Mouse (Mus musculus) olfactory bulb, adult 2 months (tissue): ENCODE data around the gene Ctf2. TPM values are rescaled to one million over a fixed set of nuclear protein-coding genes. Genes with fewer than 3 reads are reported as not detected.

Experiments
- H3K27ac ChIP-seq: fragments of 200-500 bp; 2 replicates; pipeline ENCODE4 v1.5.1; 2012; ENCODE audit warnings: low read depth, low read length; ENCODE audit not compliant: insufficient read depth
- H3K4me1 ChIP-seq: fragments of 200-500 bp; 2 replicates; pipeline ENCODE4 v1.6.1; 2012; ENCODE audit warnings: low read length; ENCODE audit not compliant: control insufficient read depth, insufficient read depth
- H3K4me3 ChIP-seq: fragments of 200-500 bp; 2 replicates; pipeline ENCODE4 v1.5.1; 2012; ENCODE audit warnings: mild to moderate bottlenecking, low read depth, low read length, moderate library complexity; ENCODE audit not compliant: insufficient read depth
- CTCF ChIP-seq: fragments of 200-500 bp; IDR thresholded peaks from 2 replicates; pipeline ENCODE4 v1.5.1; 2012; ENCODE audit warnings: low read depth, mild to moderate bottlenecking, low read length, moderate library complexity; ENCODE audit not compliant: insufficient read depth
- POLR2A ChIP-seq: fragments of 200-500 bp; IDR thresholded peaks from 2 replicates; pipeline ENCODE4 v1.6.1; 2012; ENCODE audit warnings: mild to moderate bottlenecking, low read depth, low read length, moderate library complexity; ENCODE audit not compliant: insufficient read depth
- WGBS: fragments of 180-500 bp; shearing (Covaris S2); methylation state at CpG from one replicate; pipeline ENCODE4 v1.1.7; 2018; 5-methylcytosine and 5-hydroxymethylcytosine counted together
- polyA plus RNA-seq: library from polyadenylated mRNA; stranded (reverse); fragments of >200 nt; gene quantifications from 2 replicates; pipeline ENCODE4 v1.2.4, GENCODE M21; 2012; ENCODE audit warnings: low replicate concordance; ENCODE audit not compliant: missing spikeins, insufficient read depth, insufficient read length

Gene Ctf2
- polyA plus RNA-seq, 1 experiment: not detected

DNA sequence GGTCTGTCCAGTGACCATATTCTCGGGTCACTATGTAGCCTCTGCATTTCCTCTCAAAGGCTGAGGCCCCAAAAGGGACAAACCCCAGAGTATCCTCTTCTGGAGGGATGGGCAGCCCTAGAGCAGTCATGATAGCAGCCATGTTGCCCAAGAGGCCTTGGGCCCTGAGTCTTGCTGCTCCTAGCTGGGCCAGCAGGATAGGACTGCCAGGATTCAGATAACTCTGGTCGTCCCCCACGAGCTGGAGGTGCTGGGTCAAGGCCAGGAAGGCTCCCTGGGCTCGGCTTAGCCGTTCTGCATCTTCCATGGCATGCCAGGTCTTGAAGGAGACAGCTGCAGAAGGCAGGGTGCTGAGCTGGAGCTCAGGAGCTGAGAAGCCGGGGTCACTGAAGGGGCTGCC is 12.7 kb downstream of the Ctf2 start:
- Histone ChIP-seq H3K4me1 (peaks cover 6% of the 10 kb centered on the region), H3K27ac (no peak overlapping the region), H3K4me3 (no peak overlapping the region)
- no peak for TF ChIP-seq CTCF
- no peak for TF ChIP-seq POLR2A
- 93% methylated on average over 6 of the region's 6 CpGs for WGBS

- H3K4me1 ChIP-seq: peaks cover 6% of the 10 kb centered on the region
- H3K27ac ChIP-seq: no peak overlapping the region
- 91% methylated on average over 6 of the region's 6 CpGs for WGBS
- no peak overlapping the region for H3K4me3 ChIP-seq
- TF ChIP-seq POLR2A (no peak), CTCF (no peak)
These were observed 13.6 kb downstream of the Ctf2 start for GRCm38 (mm10) chr7:127718339-127718738.

DNA sequence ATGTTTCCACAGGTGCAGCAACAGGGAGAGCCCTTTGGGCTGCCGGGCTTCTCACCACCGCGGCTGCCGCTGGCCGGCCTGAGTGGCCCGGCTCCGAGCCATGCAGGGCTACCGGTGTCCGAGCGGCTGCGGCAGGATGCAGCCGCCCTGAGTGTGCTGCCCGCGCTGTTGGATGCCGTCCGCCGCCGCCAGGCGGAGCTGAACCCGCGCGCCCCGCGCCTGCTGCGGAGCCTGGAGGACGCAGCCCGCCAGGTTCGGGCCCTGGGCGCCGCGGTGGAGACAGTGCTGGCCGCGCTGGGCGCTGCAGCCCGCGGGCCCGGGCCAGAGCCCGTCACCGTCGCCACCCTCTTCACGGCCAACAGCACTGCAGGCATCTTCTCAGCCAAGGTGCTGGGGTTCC is 15.0 kb downstream of the Ctf2 start:
- TF ChIP-seq CTCF: peak; percentile 61; the same call in 1 of the 2 replicates
- no peak for TF ChIP-seq POLR2A
- peaks cover 6% of the 10 kb centered on the region for H3K4me1 ChIP-seq
- H3K27ac ChIP-seq: no peak overlapping the region
- 4% methylated on average over 41 of the region's 41 CpGs for WGBS
- peak overlapping the region; percentile 34 for H3K4me3 ChIP-seq

DNA sequence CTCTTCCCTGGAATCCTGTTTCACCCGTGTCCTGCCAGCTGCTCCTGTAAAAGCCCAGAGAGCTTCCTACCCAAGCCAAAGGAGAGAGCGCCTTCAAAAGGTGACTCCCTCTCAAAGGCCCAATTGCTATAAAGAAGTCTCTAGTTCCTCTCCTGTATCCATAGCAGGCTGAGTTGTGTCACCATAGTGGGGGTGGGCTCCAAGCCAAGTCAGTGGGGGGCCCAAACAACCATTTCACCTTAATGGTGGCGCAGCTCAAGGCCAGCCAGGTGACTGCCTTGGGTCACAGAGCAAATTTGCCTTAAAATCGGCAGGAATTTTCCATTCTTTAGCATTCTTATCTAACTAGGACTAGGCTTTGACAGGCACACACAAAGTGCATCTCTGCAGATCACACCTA is 17.1 kb downstream of the Ctf2 start:
- Histone ChIP-seq H3K27ac (no peak overlapping the region), H3K4me1 (peaks cover 6% of the 10 kb centered on the region), H3K4me3 (no peak overlapping the region)
- 90% methylated on average over 4 of the region's 4 CpGs for WGBS
- TF ChIP-seq POLR2A (no peak), CTCF (no peak)

DNA sequence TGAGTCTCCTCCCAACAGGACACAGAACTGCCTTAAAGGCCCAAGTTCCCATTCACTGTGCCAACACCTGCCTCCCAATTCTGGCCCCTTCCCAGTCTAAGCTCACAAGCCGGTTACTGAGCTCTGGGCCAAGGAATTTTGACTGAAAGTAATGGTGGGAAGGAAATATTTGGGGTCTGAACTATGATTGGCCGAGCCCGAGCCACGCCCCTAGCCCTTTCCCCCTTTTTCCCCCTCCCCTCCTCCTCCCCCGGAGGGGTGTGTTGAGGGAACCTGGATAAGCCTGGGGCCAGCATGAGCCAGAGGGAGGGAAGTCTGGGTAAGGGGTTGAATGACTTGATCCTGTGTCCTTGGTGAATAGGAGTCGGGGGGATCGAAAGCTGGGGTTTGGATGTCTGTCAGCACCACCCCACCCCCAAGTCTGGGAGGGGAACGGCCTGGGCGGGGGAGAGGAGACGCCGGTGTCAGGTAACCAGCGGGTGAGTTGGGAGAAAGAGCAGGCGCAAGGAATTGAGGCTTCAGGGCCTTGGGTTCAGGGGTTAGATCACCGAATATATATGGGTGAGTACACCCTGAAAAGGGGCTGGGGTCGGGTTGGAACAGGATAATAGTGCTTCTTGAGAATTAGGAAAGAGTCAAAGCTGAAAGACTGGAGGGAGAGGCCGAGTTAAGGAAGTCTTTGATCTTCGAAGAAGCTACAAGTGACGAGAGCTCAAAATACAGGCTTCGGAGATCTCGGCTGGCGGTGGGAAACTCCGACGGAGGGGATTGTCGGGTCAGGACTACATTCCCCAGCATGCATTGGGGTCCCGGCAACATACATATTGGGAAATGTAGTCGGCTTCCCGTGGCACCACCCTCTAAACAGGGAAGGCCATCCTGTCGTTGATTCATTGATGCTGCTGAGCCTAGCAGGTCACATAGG is 19.2 kb downstream of the Ctf2 start, which contains the start of gene Ctf1:
Gene Ctf1, plus strand, starts transcription at position 276 of the 925 bp plus-strand sequence.
- Histone ChIP-seq H3K4me3 (peak within 1 kb of the TSS; percentile 2; the same call in 1 of the 2 replicates), H3K27ac (no peak within 1 kb of the TSS), H3K4me1 (peaks cover 12% of the 10 kb centered on the region)
- TF ChIP-seq POLR2A: no peak
- TF ChIP-seq CTCF: no peak
- 6% methylated on average over 28 of the region's 28 CpGs for WGBS

DNA sequence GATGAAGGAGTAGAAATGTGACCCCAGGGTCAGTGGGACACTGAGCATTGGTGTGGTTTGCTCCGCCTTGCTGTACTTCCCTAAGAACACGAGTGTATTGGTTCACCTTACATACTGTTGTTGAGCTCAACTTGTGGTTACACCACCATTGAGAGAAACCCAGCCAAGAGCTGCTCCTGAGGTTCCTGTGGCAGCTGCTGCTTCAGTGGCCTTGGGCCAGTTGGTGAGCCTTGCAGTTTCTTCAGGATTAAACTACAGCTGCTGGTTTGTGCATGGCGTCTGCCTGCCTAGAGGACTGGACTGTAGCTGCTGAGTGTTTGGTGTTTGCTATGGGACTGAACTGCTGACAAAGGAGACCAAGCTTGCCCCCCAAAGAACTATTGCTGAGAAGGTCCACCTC is 20.5 kb downstream of the Ctf2 start:
- Histone ChIP-seq H3K4me3 (no peak overlapping the region), H3K27ac (no peak overlapping the region), H3K4me1 (peaks cover 15% of the 10 kb centered on the region)
- 73% methylated on average over 3 of the region's 3 CpGs for WGBS
- TF ChIP-seq POLR2A: no peak
- TF ChIP-seq CTCF: no peak

- 87% methylated on average over 3 of the region's 3 CpGs for WGBS
- Histone ChIP-seq H3K4me1 (peaks cover 15% of the 10 kb centered on the region), H3K27ac (no peak overlapping the region), H3K4me3 (no peak overlapping the region)
- TF ChIP-seq POLR2A: no peak
These were observed 20.9 kb downstream of the Ctf2 start for GRCm38 (mm10) chr7:127711031-127711430.

DNA sequence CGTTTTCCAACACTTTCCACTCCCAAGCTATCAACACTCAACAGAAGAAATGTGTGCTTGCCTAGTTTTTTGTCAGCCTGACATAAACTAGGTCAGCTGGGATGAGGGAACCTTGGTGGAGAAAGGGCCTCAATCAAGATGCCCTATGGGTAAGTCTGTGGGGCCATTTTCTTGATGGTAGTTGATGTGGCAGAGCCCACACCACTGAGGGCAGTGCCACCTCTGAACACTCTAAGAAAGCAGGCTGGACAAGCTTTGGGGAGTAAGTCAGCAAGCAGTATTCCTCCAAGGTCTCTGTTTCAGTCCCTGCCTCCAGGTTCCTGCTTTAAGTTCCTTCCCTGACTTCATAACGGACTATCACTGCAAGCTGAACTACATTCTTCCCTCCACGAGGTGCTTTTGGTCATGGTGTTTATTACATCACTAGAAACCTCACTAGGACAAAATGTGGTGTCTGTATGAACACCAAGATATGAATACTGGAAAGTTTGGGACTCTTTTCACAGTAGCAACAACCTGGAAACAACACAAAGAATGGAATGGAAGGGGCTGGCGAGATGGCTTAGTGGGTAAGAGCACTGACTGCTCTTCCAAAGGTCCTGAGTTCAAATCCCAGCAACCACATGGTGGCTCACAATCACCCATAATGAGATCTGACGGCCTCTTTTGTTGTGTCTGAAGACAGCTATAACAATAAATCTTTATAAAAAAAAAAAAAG is 22.5 kb downstream of the Ctf2 start:
- Histone ChIP-seq H3K4me3 (no peak overlapping the region), H3K4me1 (peaks cover 15% of the 10 kb centered on the region), H3K27ac (no peak overlapping the region)
- TF ChIP-seq POLR2A: no peak
- no peak for TF ChIP-seq CTCF
- WGBS: 73% methylated on average over 5 of the region's 5 CpGs
